Mouse (Mus musculus): Measurements from ENCODE around the gene Cyp4b1.
"Not testable (repeated sequence)": the region's sequence is repeated elsewhere in the genome, so short reads cannot be mapped to it uniquely, and the experiment has no call there.

Cyp4b1 gene

DNA sequence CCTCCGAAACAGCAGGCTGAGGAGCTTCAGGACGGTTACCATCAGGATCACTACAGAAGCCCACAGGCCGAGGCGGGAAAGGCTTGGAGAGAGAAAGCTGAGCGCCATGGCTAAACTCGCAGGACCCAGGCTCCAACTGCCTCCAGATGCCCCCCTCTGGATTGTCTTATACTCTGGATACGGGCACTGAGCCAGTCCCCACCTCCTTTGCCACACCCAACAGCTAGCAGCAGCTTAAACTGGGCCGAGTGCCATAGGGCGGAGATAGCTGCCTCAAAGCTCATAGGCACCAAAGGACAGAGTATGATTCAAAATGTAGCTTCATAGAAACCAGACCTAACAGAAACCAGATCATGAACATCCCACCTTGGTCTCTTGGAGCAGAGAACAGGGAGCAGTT, at the start of gene Cyp4b1:
Gene Cyp4b1 (minus strand): TSS at position 144 of the 400 bp plus-strand sequence.
- no peak for DNase-seq (ENCODE audit: low spot score)

DNA sequence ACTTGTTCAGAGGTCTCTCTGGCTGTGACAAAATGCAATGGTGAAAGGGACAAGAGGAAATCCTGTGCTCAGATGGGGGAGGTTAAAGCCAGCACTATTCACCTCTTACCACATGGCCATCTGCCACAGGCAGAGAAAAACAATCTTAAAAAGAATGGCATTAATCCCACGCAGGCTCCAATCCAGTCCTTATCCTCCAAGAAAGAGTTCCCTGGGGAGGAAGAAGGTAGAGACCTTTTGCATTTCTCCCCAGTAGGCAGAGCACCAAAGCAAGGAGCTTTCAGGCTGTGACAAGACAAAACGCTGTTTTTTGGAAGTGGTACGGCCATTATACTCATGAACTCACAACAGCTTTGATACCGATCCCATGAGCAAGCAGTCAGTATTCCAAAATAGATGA, 38.8 kb upstream of the Cyp4b1 start:
- DNase-seq (ENCODE audit: low spot score), result no peak

DNA sequence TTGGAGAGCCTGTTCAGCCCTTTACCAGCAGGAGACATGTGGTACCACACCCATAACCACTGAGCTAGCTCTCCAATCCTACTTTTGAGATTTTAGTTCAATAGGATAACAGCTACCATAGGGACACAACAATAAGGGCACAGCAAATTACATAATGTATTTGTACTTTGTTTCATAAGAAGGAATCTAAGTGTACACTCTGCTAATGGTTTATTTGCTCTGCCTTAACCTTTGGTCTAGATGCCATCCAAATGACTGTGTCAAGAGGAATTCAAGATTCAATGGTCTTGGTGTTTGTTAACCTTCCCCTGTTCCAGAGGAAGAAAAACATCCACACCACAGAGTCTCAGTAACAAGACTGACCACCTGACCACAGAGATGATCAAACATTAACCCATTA, 11.7 kb upstream of the Cyp4b1 start:
- no peak for DNase-seq (ENCODE audit: low spot score)

DNA sequence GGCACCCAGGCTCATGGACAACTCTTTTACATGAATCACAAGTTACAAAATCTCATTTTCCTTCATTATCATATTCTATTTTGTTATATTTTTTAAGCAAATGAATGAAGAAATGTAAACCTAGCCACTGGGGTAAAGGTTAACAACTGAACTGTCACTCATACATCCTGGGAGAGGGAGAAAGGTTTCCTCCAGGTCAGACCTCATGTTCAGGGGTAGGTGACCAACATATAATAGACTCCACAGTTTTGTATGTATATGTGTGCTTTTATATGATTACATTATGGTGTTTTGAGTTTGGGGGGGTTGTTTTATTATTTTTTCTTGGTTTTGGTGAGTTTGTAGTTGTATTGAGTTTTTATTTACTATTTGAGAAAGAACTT, 10.3 kb upstream of the Cyp4b1 start:
- DNase-seq (ENCODE audit: low spot score), result no peak

DNA sequence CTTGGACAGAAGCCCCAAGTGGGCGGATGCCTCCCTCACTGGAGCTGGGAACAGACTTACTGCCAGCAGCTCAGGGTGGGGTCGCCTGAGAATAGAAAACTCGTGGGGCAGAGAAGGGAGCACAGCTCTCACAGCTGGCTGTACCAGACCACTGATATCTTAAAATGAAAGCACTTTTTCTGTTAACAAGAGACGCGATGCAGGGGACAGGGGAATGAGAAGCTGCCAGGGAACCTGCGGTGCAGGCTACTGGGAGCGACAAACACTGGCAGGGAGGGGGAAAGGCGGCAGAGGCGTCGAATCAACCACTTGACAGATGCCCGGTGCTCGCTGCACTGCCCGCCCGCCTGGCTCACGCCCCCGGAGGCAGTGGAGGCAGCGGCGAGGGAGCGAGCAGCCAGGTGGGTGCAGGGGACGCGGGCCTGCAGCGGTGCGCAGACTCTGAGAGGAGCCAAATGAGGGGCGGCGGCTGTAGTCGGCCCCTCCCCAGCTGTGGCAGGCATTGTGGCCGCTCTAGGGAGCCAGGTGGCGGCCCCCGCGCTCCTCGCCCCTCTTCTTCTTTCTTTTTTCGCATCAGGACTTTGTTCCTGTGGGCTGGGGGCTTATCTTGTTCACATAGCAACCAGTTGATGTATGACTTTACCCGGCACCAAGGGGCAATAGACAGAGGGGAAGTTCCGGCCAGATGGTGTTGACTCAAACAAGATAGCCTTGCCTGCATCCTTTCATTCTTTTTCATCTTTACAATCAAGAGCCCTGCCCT, 9.8 kb upstream of the Cyp4b1 start:
- no peak for DNase-seq (ENCODE audit: low spot score)

DNA sequence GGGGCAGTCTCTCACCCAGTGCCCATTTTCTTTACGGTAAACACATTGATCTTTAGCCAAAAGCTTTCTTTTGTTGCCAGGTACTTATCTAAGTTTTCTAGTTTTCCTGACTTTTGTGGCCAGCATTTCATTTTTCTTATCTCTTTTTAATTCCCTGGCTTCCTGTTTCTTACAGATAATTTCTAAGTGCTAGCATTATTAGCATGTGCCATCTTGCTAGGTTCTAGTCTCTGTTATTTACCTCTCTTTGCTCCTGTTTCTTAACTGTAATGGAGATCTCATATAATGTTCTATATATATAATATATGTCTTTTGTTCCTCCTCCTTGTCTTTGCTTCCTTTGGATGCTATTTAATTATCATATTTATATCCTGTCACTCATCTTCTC, 9.0 kb upstream of the Cyp4b1 start:
- DNase-seq (ENCODE audit: low spot score), result not testable (repeated sequence)

DNA sequence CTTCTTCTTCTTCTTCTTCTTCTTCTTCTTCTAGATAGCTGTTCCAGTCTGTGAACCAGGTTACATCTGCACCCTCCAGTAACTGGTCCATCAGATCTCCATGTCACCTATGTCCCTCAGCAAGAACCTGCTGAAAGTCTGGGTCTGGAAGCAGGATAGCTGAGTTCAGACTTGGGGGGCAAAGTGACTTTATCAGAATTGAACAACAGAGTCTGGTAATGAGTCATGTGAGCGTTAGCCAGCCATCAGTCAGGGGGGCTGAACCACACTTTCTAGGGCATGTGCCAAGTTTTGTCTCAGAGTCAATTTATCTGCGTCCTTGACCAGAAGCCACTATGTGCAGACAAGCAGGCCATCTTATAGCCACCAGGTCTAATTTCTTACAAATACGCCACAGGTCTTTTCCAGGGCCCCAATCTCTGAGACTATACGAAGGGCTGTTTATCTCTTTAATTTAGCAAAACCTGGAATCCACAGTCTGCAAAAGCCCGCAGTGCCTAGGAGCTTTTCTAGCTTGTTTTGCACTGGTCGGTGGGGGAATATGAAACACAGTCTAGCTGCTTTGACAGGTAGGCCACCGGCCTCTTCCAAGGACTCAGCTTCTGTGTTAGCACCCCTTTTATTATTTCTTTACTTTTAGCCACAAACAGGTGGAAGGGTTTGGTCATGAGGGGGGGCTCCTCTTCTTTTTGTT, 8.5 kb upstream of the Cyp4b1 start:
- DNase-seq (ENCODE audit: low spot score), result not testable (repeated sequence)

DNA sequence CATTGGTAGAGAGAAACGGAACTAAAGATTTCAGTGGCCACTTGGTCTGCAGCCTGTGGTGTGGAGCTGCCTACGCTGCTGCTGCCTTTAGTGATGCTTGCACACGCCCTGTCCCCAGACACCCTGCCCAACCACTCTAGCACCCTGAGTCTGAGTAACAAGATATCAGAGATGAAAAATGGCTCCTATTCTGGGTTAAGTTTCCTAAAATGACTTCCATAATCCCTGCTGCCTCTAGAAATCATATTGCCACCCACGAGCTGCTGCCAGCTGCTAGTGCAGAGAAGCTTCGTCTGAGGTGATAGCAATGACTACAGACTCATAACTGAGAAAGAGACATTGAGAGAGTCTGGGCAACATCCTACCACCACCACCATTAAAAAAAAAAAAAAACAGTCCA, 3.3 kb upstream of the Cyp4b1 start:
- DNase-seq (ENCODE audit: low spot score), result no peak

DNA sequence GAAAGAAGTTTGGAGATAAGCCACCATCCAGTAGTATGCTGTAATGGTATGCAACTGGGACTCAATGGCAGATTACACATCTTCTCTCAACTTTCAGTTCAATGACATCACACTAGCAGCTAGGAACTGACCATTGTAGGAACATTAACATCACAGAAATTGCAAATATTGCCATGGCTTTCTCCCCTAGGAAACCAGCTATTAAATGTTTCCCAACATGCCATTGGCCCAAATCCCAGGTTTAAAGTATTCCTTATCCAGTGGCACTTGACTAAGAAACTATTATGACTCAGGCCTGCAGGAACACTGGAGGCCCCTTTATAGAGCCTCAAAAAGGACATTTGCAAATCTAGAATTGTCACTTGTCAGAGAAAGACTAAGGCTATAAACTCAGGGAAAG, 1.8 kb upstream of the Cyp4b1 start:
- no peak for DNase-seq (ENCODE audit: low spot score)

DNA sequence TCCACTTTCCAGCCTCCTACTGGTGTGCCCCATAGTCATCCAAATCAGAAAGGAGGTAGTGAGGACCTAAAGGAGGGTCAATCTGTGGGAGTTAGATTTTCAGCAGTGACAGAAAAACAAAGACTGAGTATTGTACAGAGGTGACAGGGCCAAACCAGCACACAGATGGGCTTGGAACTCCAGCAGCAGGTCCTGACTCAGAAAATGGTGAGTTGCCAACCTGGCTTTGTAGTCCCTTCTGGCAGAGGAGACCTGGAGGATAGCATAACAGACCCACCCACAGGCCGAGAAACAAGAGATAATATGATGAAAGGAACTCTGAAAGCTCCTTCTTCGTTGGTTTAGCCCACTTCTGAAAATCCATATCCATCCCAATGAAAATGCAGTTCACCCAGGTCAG, 1.2 kb upstream of the Cyp4b1 start:
- DNase-seq (ENCODE audit: low spot score), result no peak

DNA sequence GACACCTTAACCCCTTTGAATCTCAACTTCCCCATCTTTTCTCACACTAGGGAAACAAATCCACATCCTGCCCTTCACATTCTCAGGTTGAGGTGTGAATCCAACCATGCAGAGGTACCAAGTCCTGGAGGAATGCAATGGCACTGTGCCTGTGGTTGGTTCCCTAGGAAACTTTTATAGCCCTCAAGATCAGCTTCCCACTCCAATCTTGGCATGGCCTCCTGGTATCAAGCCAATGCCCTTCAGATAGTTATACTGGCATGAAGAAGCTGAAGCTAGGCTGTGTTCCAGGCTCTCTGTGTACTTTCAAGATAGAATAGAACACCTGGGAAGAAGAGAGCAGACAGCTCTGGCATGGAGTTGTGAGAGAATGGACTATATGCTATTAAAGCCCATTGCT, 2.2 kb downstream of the Cyp4b1 start:
- DNase-seq (ENCODE audit: low spot score), result no peak

DNA sequence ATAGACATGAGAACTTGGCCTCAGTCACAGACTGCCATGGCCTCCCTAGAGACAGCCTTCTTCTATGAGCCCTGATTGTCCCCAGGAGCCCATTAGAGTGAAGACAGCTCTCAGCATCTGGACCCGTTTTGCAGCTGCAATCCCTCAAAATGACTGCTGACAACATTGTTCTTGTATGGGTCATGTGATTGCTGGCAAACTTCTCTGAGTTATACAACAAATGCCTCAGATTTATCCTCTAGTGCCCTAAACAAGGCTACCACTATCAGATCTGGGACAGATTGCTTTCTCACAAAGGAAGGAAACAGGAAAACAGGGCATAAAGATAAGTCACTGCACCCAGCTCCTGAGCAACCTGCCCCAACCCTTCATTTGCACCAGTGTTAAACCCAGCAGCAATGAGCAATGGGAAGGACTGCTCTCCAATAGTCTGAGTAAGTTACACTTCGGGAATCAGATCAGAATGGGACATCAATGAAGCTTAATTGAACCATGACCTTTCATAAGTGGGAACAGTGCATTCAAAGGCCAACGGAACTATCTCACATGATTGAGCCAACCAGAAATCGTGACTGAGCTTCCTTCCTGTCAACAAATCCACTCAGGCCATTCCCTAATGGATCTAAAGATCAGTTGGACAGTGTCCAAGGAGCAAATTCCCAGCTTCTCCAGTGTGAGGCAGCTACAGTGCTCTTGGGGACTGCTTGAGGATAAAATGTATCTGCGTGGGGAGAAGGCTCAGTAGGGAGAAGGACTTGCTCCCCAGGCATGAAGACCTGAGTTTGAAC, 4.4 kb downstream of the Cyp4b1 start:
- DNase-seq (ENCODE audit: low spot score), result no peak

DNA sequence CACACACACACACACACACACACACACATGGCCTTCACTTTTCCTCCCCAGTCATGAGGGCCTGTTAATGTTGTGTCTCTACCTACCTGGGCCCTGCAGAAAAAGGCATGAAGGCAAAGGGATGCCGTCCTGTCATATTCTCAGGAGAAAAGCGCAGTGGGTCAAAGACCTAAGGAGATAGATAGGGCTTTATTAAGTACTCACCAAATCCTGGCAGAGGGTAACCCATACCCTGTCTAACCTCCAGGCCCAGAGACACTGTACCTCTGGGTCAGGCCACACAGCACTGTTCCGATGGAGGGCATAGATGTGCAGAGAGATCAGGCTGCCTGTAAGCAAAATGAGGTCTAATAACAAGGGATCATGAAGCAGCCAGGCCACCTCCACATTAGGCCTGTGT, 22.0 kb downstream of the Cyp4b1 start:
- not testable (repeated sequence) for DNase-seq (ENCODE audit: low spot score)

DNA sequence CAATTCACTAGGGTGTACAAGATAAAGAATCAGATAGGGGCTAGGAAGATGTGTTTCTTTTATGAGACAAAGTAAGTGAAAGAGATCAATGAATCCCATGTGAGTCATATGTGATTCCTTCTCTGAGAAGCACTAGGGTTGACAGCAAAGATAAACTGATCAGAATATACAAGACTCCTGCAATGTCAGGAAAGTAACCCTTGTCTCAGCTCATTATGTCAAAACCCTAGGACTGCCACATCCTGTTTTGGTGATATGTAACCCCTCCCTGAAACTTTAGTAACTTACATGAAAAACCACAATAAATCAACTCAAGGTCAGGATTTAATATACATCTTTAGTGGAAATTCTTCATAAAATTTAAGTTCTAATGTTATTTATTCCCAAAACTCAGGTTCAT, 33.5 kb downstream of the Cyp4b1 start:
- no peak for DNase-seq (ENCODE audit: low spot score)

DNA sequence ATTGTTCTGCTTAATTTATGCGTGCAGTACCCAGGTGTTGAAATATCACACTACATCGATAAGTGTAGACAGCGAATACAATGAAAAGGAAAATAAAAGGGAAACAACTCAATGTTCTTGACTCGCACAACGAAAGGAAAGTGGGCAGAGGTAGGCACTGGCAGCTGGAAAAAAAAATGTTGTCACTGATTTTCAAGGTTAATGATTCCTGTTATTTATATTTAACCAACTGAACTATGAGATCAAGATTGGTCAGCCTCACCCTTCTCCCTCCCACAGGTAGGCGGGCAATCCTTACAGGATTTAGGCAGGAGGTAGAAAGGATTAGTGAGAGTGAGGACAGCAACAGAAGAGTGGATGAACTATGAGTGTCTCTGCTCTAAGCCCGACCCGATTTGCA, 46.9 kb downstream of the Cyp4b1 start, which contains the start of gene Cyp4a32:
Gene Cyp4a32 (plus strand): TSS at position 359 of the 400 bp plus-strand sequence.
- not testable (repeated sequence) for DNase-seq (ENCODE audit: low spot score)

DNA sequence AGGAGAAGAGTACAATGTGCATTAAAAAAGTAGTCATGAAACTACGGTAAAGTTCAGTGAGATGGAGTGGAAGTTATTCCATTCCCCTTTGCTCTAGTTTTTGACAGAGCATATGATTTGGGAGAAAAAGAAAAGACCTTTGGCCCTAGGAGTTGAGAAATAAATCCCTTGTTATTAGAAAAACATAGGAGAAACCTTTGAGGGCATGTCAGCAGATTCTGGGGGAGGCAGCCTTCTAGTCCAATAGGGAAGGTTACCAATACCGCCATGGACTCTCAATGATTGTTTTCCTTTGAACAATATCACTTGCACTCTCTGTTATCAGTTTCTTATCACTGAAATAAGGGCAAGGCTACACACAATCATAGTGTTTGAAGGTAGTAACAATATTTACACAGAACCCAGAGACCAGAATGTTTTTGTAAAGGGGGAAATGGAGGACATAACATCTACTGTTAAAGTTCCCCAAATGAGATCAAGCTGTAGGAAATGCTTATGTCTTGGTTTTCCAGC, 50.6 kb downstream of the Cyp4b1 start:
- no peak for DNase-seq (ENCODE audit: low spot score)

DNA sequence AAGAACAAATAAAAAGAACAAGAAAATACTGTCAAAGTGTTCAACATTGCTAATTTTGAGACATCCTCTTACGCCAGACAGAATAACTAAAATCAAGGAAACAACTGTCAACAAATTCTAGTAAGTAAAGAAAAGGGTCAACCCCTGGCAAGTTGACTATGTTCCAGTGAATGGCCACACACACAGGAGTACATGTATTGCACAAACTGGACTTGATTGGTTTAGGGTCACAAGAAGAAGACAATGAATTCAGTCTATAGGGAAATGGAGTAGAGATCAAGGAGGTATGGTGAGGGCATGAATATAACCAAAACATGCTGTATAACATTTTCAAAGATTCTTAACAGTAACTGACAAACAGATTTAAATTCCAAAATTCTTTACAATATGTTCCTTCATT, 51.2 kb downstream of the Cyp4b1 start:
- DNase-seq (ENCODE audit: low spot score), result no peak

DNA sequence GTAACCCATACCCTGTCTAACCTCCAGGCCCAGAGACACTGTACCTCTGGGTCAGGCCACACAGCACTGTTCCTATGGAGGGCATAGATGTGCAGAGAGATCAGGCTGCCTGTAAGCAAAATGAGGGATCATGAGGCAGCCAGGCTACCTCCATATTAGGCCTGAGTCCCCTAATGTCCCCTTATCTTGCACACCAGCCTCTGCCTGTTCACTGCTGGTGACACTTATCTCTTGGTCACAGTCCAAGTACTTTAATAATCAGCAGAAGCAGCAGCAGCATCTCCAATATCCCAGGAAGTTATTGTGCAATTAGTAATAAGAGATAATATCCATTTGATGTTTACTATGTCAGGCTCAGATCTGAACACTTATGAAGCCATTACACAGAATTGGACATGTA, 64.5 kb downstream of the Cyp4b1 start:
- no peak for DNase-seq (ENCODE audit: low spot score)

DNA sequence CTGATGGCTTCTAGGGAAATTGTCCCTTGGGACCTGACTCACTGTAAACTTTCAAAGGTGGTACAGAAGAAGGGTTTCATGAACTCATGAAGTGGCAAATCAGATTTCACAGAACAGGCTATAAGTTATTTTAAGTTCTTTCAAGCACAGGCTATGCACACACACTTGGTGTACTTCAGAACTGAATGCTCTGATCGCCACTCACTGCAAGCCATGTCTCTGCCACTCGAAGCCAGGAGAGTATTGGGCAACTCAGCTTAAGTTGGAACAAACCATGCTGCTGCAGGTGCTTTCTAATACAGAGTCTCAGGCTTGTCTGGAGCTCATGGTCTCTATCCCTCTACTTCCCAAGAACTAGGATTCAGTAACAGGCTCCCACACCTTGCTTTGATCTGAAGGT, 71.7 kb downstream of the Cyp4b1 start:
- DNase-seq (ENCODE audit: low spot score), result no peak

DNA sequence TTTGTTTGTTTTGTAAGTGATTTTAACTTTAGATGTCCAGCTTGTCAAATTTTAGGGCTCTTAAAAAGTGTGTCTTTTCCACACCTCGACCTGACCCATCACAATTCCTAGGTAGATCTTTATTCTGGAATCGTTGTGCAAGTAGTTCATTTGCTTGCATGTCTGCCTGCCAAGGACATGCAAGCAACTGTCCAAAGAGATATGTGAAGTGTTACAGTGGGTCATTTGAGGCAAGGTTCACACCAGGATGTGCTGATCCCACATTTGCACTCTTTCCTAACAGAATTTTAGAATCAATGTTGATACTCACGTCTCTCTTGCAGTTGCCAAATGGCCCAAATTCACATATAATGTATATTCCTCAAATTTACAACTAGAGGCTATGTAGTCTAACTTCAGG, 72.3 kb downstream of the Cyp4b1 start:
- no peak for DNase-seq (ENCODE audit: low spot score)
